Mouse (Mus musculus): ENCODE measurements around the gene Bmp15.

The Bmp15 gene

DNA sequence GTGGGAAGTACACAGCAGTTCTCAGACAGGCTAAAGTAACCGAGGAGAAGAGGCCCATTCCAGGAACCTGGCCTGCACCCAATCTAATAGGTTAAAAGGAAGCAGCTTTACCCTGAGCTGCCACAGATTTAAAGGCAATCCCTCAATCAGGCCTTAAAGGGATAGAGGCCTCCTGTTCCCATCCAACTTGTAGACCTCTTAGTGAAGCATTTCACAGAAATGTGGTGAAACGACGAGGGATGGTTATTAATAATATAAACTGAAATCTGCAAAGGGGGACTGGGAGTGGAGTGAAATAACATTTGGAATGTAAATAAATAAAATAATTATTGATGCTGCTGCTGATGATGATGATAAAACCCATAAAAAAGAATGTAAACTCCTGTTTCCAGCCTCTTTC, at the start of gene Bmp15:
Gene Bmp15 (minus strand): TSS at position 101 of the 400 bp plus-strand sequence.
- no peak for DNase-seq (ENCODE audit: low spot score in 2 of 2)

DNA sequence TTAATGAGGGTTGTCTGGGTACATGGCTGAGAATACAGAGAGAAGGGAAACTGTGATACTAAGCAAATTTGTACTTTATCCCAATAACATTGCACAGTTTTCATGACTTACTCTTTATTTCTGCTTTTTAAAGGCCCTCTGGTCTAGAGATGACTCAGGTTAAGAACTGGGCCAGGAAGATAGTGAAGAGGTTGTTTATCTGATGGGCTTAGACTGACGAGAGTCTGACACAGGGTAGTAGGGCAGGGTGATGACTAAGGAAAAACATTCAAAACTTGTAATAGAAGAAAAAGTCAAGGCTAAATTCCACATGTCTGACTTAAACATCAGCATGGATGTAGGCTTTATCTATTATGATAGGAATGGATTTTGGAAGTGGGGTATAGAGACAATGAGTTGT, 48.3 kb upstream of the Bmp15 start:
- DNase-seq (ENCODE audit: low spot score in 2 of 2), result no peak

GRCm38 (mm10) chrX:6357503-6358114, 37.1 kb upstream of the Bmp15 start:
- DNase-seq (ENCODE audit: low spot score in 2 of 2), result no peak

GRCm38 (mm10) chrX:6356876-6357275, 36.4 kb upstream of the Bmp15 start:
- DNase-seq (ENCODE audit: low spot score in 2 of 2), result no peak

DNA sequence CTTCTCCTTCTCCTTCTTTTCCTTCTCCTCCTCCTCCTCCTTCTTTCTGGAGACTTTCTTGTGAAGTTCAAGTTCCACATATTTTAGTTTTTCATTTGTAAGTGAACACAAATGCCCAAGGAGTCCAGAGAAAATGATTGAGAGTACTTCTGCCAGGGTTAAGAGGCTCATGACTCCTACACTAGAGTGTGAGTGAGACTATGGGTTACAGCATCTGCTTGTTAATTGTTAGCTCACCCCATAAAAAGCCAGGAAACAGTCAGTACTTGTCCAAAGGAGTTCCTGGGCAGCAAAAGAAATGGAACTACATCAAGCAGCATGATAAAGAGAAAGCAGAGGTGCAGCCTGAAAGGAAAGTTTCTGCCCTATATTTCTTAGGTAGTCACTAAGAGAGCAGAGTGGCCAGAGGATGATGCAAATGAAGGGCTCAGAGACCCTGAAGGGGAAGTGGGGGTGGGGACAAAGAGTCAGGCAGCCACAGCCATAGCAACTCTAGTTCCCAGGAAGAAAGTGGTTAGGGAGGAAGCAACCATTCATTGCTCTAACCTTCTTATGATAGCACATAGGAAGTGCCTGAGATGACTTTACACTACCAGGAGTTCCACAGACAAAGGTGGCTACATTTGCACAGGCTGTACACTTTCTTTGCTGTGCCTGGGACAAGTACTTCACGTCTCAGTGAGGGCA, 24.9 kb upstream of the Bmp15 start:
- DNase-seq (ENCODE audit: low spot score in 2 of 2), result no peak

- DNase-seq (ENCODE audit: low spot score in 2 of 2), result no peak
Measured at GRCm38 (mm10) chrX:6324056-6324455, 3.5 kb upstream of the Bmp15 start.

DNA sequence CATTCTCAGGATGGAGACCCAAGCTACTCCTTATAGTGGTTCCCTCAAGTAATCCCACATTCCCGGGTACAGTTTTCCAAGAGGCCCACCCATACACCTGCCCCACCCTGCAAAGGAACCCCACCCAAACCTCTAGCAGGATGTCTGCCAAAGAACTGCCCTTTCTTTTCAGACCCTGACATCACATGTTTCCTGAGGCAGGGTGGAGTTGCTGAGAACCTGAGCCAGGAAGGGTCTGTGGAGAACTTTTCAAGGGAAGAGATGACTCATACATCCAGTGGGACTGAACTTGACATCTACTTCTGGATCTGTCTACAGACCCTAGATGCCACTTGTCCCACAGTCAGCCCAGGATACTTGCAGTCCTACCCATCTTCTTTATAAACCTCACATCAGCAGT, 2.8 kb downstream of the Bmp15 start:
- DNase-seq (ENCODE audit: low spot score in 2 of 2), result peak; percentile 17 to 45

Data from heart, adult 9 months (tissue).